Mouse (Mus musculus): ENCODE data around the gene Sim1. TPM values are rescaled to one million over a fixed set of nuclear protein-coding genes. Genes with fewer than 3 reads are reported as not detected.

Sim1 gene
- total RNA-seq, 2 experiments from 2014 or later: not detected

- intact Hi-C loops (cut with DNase I): loop anchor here (5.0 to 10.0 kb wide), 2 partner anchors 308 to 1125 kb away; partner anchors contain the start of genes Ascc3 and Vgll2
Measured at GRCm38 (mm10) chr10:50899846-50900745, 5.5 kb downstream of the Sim1 start.

DNA sequence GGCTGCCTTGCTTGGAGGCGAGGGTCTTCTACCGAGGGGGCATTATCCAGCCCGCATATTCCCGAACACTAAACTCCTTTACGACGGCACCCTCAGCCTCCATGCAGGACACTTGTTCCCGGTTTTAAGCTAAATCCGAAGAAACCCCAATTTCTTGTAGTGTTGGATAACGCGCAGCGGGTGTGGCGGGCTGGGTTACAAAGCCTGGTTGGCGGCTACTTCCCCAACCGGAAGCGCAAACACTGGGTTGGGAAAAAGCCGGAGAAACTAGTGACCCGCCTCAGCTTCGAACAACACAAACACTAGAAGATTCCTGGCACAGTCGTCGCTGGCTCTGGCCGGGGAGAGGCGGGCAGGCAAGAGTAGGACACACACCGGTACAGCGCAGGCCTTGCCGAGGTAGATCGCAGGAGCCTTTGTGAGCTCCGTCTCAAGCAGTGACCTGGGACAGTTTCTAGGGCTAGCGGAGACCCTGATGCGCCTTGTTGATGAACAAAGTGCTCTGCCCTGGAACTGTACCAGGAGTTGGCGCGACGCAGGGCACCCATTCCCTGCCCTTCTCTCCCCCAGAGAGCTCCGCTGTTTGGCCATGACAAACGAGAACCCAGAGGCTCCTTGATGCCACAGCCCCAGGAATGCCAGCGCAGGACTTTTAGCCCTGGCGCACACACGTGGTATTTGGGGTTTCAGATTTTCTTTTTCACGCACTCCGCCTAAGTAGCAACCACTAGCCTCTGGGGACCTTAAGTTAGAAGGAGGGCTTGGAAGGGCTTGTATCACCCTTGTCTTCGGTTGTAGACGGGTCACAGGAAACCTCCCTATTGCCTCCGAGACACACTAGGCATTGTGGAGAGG is 6.4 kb downstream of the Sim1 start:
- DNase-seq (ENCODE audit: low spot score): no peak
- intact Hi-C loops (cut with DNase I): loop anchor here (5.0 kb wide), 1 partner anchor 309 kb away; the partner anchor contains the start of gene Ascc3

More at GRCm38 (mm10) chr10:50899846-50900745, 5.5 kb downstream of the Sim1 start:
- no peak for DNase-seq (ENCODE audit: low spot score)

- intact Hi-C loops (cut with DNase I): loop anchor here (5.0 kb wide), 1 partner anchor 310 kb away; the partner anchor contains the start of gene Ascc3
- DNase-seq (ENCODE audit: low spot score): no peak
Measured at GRCm38 (mm10) chr10:50901601-50902475, 7.3 kb downstream of the Sim1 start.

- intact Hi-C loops (cut with DNase I): loop anchor here (5.0 kb wide), 1 partner anchor 311 kb away; the partner anchor contains the start of gene Ascc3
- DNase-seq (ENCODE audit: low spot score): no peak
Measured at GRCm38 (mm10) chr10:50902741-50903715, 8.5 kb downstream of the Sim1 start.

DNA sequence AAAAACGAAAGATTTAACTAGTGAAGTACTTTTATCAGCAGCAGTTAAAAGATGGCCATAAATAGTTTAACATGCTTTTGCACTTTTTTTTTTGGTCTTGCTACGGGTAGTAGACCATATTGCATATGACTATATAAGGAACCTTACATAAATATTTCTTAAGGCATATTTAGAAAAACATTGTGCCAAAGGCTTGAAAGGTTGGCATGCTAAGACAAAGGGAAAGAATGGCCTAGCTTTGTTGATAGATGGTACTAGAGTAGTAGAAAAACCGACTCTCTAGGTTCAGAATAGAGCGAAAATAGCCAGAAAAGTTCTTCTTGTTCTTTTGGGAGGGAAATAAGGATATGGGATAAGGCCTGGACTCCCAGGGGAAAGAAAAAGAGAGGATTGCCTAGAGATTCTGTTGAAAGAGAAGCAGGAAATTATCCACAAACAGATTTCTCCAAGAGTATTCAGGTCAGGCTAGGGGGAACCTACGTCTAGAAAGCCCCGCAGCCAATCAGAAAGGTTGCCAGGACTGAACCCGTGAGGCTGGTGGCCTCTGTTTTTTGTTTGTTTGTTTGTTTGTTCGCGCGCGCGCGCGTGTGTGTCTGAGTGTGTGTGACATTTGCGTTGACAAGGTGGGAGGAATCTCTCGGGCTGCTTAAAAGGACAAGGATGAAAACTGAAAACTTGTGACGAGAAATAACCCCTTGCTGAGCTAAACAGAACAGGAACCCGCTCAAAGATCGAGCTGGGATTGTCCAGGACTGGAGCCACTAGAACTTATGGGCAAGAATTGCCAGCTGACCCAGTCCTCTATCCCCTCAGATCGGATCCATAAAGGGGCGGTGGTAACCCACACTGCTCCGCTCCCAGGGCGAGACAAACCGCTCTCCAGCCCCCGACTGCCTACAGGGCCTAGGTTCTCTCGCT is 9.6 kb downstream of the Sim1 start:
- no peak for DNase-seq (ENCODE audit: low spot score)
- intact Hi-C loops (cut with DNase I): loop anchor here (5.0 kb wide), 1 partner anchor 312 kb away; the partner anchor contains the start of gene Ascc3

DNA sequence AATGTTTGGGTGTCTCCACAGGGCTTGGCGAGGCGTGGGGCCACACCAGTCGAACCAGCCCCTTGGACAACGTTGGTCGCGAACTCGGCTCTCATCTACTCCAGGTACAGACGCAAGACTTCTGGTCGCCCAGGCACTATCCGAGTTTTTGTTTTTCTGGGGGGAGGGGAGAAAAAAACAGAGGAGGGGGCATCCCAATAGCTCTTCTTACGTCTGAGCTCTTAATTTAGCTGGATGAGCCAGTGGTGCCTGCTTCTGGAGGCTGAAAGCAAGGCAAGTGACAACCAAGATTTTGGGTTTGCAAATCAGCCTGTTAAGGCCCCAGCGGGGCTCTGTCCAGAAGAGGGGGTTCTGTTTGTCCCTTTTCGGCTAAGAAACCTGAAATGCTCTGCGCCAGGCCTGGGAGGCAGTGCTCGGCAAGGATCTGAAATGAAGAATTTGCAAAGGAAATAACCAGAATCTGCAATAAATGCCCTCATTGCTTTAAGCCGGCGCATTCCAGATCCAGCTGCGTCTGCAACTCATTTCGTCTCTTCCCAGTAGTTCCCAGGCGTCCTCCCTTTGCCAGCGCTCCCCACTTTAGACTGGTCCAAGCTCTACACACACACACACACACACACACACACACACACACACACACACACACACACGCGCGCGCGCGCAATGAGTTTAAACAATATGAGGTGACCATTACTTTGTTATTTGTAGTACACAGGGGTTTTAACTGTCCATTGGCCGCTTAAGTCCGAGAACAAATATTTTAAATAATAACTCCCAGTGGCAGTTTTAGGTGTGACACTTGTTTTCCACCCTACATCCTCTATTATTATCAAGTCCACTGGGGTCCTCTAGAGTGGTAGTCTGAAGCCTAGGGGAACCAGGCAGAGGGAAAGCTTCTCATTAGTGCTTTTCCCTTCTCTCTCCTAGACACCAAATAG is 10.5 kb downstream of the Sim1 start:
- intact Hi-C loops (cut with DNase I): loop anchor here (5.0 kb wide), 1 partner anchor 313 kb away; the partner anchor contains the start of gene Ascc3
- no peak for DNase-seq (ENCODE audit: low spot score)

DNA sequence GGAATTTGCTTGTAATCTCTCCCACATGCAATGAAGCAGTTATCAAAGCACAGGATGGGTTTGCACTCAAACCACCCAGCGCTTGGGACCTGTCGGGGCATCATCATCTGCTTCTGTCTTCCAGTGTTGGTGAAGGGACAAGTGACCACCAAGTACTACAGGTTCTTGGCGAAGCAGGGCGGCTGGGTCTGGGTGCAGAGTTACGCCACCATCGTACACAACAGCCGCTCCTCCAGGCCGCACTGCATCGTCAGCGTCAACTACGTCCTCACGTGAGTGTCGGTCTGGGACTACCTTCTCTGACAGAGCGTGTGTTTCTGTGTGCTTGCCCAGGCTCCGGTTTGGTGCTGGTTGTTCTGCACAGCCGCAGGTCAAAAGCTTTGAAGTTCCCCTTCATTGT is 15.8 kb downstream of the Sim1 start:
- no peak for DNase-seq (ENCODE audit: low spot score)
- intact Hi-C loops (cut with DNase I): no loop called here

GRCm38 (mm10) chr10:50910861-50911410 is 16.4 kb downstream of the Sim1 start:
- intact Hi-C loops (cut with DNase I): no loop called here
- no peak for DNase-seq (ENCODE audit: low spot score)

DNA sequence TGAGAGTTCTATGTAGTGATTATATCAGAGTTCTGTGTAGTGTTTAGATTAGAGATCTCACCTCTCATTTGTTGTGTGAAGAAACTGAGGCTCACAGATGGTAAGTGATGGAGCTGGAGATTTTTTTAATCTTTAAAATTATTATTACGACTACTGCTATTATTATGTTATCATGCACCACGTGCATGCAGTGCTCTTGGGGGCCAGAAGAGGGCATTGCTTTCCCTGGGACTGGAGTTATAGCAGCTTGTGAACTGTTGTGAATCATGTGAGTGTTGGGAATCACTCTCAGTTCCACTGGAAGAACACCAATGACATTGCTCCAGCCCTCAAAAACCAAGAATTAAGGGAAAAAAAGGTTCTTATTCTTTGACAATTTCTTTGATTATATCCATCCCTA is 21.1 kb downstream of the Sim1 start:
- DNase-seq (ENCODE audit: low spot score): no peak
- intact Hi-C loops (cut with DNase I): no loop called here

DNA sequence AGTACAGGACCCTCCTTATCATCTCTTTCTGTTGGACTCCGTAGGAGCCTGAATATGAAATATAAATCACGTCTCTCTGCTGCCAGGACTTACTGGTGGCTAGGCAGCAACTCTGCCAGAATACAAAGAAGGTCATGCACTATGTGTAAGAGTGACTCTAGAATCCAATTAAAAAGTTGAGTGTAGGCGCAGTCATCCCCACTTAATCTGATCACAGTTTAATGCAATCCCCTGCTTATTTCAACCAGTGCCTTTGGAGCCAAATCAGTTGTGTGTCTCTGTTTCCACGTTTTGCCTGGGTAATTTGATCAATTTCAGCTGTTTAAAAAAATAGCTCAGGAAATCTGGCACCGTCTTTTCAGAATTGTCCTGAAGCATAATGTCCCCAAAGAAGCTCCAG is 34.7 kb downstream of the Sim1 start:
- DNase-seq (ENCODE audit: low spot score): no peak
- intact Hi-C loops (cut with DNase I): no loop called here

DNA sequence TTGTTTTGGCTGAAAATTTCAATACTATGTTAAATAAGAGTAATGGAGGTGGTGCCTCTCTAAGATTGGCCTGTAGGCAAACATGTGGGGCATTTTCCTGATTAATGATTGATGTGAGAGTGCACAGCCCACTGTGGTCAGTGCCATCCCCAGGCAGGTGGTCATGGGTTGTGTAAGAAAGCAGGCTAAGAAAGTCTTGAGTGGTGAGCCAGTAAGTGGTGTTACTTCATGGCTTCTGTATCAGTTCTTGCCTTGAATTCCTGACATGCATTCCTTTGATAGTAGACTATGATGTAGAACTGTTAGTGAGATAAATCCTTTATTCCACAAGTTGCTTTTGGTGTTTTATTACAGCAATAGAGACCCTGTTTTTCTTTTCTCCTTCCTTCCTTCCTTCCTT is 41.1 kb downstream of the Sim1 start:
- DNase-seq (ENCODE audit: low spot score): no peak
- intact Hi-C loops (cut with DNase I): no loop called here

DNA sequence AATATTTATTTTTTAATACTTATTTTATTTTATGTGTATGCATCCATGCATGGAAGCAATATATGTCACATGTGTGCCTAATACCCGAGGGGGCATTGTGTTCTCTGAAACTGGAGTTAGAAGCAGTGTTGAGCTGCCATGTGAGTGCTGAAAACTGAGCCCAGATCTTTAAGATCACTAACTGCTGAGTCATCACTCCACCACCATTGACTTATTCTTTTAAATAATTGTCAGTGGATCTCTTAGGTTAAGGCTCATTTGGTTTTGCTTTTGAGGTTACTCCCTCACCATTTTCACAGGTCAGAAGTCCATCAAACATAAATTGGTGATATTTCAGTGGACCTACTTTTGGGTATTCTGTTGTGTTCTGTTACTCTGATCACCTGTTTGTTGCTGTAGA is 79.1 kb downstream of the Sim1 start:
- no peak for DNase-seq (ENCODE audit: low spot score)
- intact Hi-C loops (cut with DNase I): no loop called here

DNA sequence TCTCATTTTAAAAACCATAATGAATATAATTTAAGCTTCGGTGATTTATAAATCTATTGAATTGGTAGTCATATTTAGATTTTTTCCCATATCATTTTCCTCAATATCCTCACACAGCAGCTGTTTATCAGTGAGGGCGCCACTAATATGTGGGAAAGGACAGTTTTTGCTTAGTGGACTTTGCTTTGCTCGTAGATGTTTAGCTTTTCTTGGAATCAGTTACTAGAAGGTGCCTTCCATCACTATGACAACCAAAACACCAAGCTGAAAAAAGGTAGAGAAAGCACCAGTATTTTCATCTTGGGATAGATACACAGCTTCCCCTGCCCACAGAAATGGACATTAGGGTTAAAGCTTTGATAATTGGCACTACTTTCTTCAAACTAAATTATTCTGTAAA is 87.3 kb downstream of the Sim1 start:
- no peak for DNase-seq (ENCODE audit: low spot score)

DNA sequence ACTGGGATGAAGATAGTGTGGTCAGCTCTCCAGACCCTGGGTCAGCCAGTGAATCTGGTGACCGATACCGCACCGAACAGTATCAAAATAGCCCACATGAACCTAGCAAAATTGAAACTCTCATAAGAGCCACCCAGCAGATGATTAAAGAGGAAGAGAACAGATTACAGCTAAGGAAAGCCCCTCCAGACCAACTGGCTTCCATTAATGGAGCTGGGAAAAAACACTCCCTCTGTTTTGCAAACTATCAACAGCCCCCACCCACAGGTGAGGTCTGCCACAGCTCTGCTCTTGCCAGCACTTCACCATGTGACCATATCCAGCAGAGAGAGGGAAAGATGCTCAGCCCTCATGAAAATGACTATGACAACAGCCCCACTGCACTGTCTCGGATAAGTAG is 89.1 kb downstream of the Sim1 start:
- intact Hi-C loops (cut with DNase I): no loop called here
- no peak for DNase-seq (ENCODE audit: low spot score)

More for the DNA sequence above, 87.3 kb downstream of the Sim1 start:
- intact Hi-C loops (cut with DNase I): no loop called here

- no peak for DNase-seq (ENCODE audit: low spot score)
- intact Hi-C loops (cut with DNase I): no loop called here
Measured at GRCm38 (mm10) chr10:51007798-51008197, 113.2 kb downstream of the Sim1 start.

Data from heart, postnatal 25 days (tissue).